Mouse (Mus musculus): ENCODE data around the gene Syt1.

- TF ChIP-seq CTCF (IDR thresholded peaks at IDR 0.05) (no peak), EP300 (IDR thresholded peaks at IDR 0.05) (no peak)
Observed at GRCm38 (mm10) chr10:108581555-108582396, 429.0 kb downstream of the Syt1 start.
